Mouse (Mus musculus) lung, postnatal 0 days (tissue): ENCODE data around the gene AA986860. TPM values are rescaled to one million over a fixed set of nuclear protein-coding genes. Genes with fewer than 3 reads are reported as not detected.
A peak's percentile ranks its signal among the peaks of the same experiment; 100 is the strongest.

Experiments
- ATAC-seq: fragments of 200-750 bp; cut with Nextera tagmentation; 2 replicates; pipeline ENCODE4 v1.8.0; 2017; ENCODE audit warnings: moderate library complexity
- DNase-seq: peaks from one replicate; pipeline ENCODE4 v3.0.0-alpha.2; 2016; ENCODE audit warnings: low spot score
- H3K27ac ChIP-seq: fragments of 300-500 bp; sonication (generic); 2 replicates; pipeline ENCODE4 v1.5.1; 2014; ENCODE audit warnings: antibody characterized with exemption, mild to moderate bottlenecking, low read length, mixed read lengths
- H3K27me3 ChIP-seq: fragments of 300-500 bp; sonication (generic); replicated peaks from 2 replicates; pipeline ENCODE4 v1.6.1; 2014; ENCODE audit warnings: low read length, mixed read lengths; ENCODE audit not compliant: insufficient read depth
- H3K36me3 ChIP-seq: fragments of 300-500 bp; sonication (generic); 2 replicates; pipeline ENCODE4 v1.6.1; 2014; ENCODE audit warnings: low read length, mixed read lengths; ENCODE audit not compliant: insufficient read depth
- H3K4me1 ChIP-seq: fragments of 300-500 bp; sonication (generic); 2 replicates; pipeline ENCODE4 v1.6.1; 2014; ENCODE audit warnings: antibody characterized with exemption, low read depth, low read length, mixed read lengths; ENCODE audit not compliant: insufficient read depth
- H3K4me2 ChIP-seq: fragments of 300-500 bp; sonication (generic); replicated peaks from 2 replicates; pipeline ENCODE4 v1.6.1; 2014; ENCODE audit warnings: low read depth, mild to moderate bottlenecking, low read length, moderate library complexity, mixed read lengths
- H3K4me3 ChIP-seq: fragments of 300-500 bp; sonication (generic); 2 replicates; pipeline ENCODE4 v1.5.1; 2014; ENCODE audit warnings: low read depth, low read length
- H3K9ac ChIP-seq: fragments of 300-500 bp; sonication (generic); replicated peaks from 2 replicates; pipeline ENCODE4 v1.6.1; 2014; ENCODE audit warnings: low read depth, mild to moderate bottlenecking
- H3K9me3 ChIP-seq: fragments of 300-500 bp; sonication (generic); 2 replicates; pipeline ENCODE4 v1.6.1; 2016; ENCODE audit warnings: low read length, mixed read lengths
- CTCF ChIP-seq: IDR thresholded peaks from 2 replicates; pipeline ENCODE4 v1.5.1; 2016; ENCODE audit warnings: antibody characterized with exemption, mild to moderate bottlenecking
- EP300 ChIP-seq: IDR thresholded peaks from 2 replicates; pipeline ENCODE4 v1.6.1; 2016; ENCODE audit warnings: antibody characterized with exemption, mild to moderate bottlenecking, control low read depth
- WGBS: fragments of 180-500 bp; shearing (Covaris S2); extraction: QIAGEN DNeasy Blood & Tissue Kit; methylation state at CpG from one replicate; pipeline ENCODE4 v1.1.7; 2014; 5-methylcytosine and 5-hydroxymethylcytosine counted together
- polyA plus RNA-seq: library from polyadenylated mRNA; unstranded; fragments of >200 nt; fragmentation: Nextera tagmentation; extraction: Ambion mirVana; gene quantifications from 2 replicates; pipeline ENCODE4 v1.2.1, GENCODE M21; 2015

The AA986860 gene
- polyA plus RNA-seq, 1 experiment from 2014 or later, result 60.9 TPM

DNA sequence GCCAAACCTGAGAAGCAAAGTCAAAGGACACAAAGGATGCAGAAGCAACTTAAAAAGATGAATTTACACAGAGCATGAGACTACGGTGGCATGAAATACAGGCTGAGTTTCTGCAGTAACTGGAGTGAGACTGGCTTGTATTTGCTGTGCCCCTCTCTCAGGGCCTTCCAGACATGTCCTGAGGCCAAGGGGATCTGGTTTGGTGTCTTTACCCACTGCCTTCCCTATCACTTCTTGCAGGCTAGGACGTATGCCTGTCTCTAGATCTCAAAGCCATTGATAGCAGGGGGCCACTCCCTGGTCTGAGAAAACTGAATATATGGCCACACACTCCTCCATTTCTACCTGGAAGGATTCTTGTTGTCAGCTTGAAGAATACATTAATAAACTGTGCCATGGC lies 12.4 kb downstream of the AA986860 start:
- no peaks in the 10 kb centered on the region for H3K27me3 ChIP-seq
- no peak for TF ChIP-seq EP300
- no peak for TF ChIP-seq CTCF
- peaks cover 6% of the 10 kb centered on the region; the same call in 1 of the 2 replicates for H3K4me1 ChIP-seq
- no peaks in the 10 kb centered on the region for H3K9me3 ChIP-seq
- 84% methylated on average over 2 of the region's 2 CpGs for WGBS
- H3K4me3 ChIP-seq, result no peak overlapping the region
- peak overlapping the region; percentile 29; the same call in 1 of the 2 replicates for H3K27ac ChIP-seq
- 0 out of 2 replicates have a peak, but pooled peaks cover 10% of the 10 kb centered on the region for H3K36me3 ChIP-seq
- H3K9ac ChIP-seq, result no peak overlapping the region
- DNase-seq (no peak), ATAC-seq (no peak)
- 0 out of 2 replicates have a peak overlapping the region, but pooled peaks have one; percentile 5 for H3K4me2 ChIP-seq

- Histone ChIP-seq H3K27ac (no peak overlapping the region), H3K4me1 (peaks cover 4% of the 10 kb centered on the region; the same call in 1 of the 2 replicates), H3K9me3 (no peaks in the 10 kb centered on the region), H3K36me3 (0 out of 2 replicates have a peak, but pooled peaks cover 10% of the 10 kb centered on the region), H3K27me3 (no peaks in the 10 kb centered on the region), H3K4me3 (no peak overlapping the region), H3K9ac (no peak overlapping the region), H3K4me2 (no peak overlapping the region)
- TF ChIP-seq EP300 (no peak), CTCF (no peak)
- no peak for DNase-seq
- ATAC-seq, result no peak
- WGBS, result 93% methylated on average over 5 of the region's 5 CpGs
Observed at GRCm38 (mm10) chr1:130744961-130745360, 13.2 kb downstream of the AA986860 start.

- H3K27me3 ChIP-seq, result no peaks in the 10 kb centered on the region
- TF ChIP-seq EP300 (no peak; the same call in 1 of the 2 replicates), CTCF (no peak)
- H3K27ac ChIP-seq, result peak overlapping the region; percentile 43; the same call in 1 of the 2 replicates
- H3K4me2 ChIP-seq, result no peak overlapping the region
- ATAC-seq (peak; percentile 34; the same call in 1 of the 2 replicates), DNase-seq (peak; percentile 40)
- no peaks in the 10 kb centered on the region for H3K9me3 ChIP-seq
- H3K4me3 ChIP-seq, result no peak overlapping the region
- H3K4me1 ChIP-seq, result no peaks in the 10 kb centered on the region
- no peak overlapping the region for H3K9ac ChIP-seq
- WGBS, result 89% methylated on average over 3 of the region's 3 CpGs
- 0 out of 2 replicates have a peak, but pooled peaks cover 10% of the 10 kb centered on the region for H3K36me3 ChIP-seq
Observed at GRCm38 (mm10) chr1:130745591-130745990, 13.8 kb downstream of the AA986860 start.

DNA sequence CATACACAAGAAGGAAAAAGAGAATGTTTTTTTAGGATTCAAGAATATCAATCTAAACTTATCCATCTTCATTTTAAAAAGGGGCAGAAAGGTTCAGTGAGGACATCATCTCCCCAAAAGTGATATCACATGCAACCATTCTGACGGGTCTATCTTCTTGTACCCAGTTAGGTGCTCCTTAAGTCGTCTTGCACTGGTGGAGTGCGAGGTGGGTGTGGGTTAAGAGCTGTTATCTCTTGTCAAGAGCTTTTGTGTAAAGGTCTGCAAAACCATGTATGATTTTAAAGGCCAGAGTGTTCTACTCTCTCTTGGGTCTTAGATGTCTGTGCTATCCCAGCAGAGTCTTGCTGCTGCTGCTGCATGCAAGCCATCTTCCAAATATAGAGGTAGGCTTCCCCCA lies 15.0 kb downstream of the AA986860 start:
- 0 out of 2 replicates have a peak, but pooled peaks cover 10% of the 10 kb centered on the region for H3K36me3 ChIP-seq
- DNase-seq, result no peak
- H3K4me2 ChIP-seq, result no peak overlapping the region
- peak; percentile 6; the same call in 1 of the 2 replicates for ATAC-seq
- no peaks in the 10 kb centered on the region for H3K9me3 ChIP-seq
- no peak overlapping the region for H3K27ac ChIP-seq
- no peak for TF ChIP-seq CTCF
- no peak for TF ChIP-seq EP300
- H3K9ac ChIP-seq, result no peak overlapping the region
- 49% methylated on average over 3 of the region's 3 CpGs for WGBS
- no peaks in the 10 kb centered on the region for H3K4me1 ChIP-seq
- H3K27me3 ChIP-seq, result no peaks in the 10 kb centered on the region
- no peak overlapping the region for H3K4me3 ChIP-seq

- Histone ChIP-seq H3K4me1 (peaks cover 3% of the 10 kb centered on the region; the same call in 1 of the 2 replicates), H3K4me2 (no peak overlapping the region), H3K27ac (peak overlapping the region; percentile 83; the same call in 1 of the 2 replicates), H3K4me3 (no peak overlapping the region), H3K9ac (no peak overlapping the region), H3K9me3 (no peaks in the 10 kb centered on the region), H3K36me3 (no peaks in the 10 kb centered on the region), H3K27me3 (no peaks in the 10 kb centered on the region)
- TF ChIP-seq EP300 (no peak), CTCF (no peak)
- 56% methylated on average over 9 of the region's 9 CpGs for WGBS
- ATAC-seq (no peak), DNase-seq (peak; percentile 29)
Observed at GRCm38 (mm10) chr1:130759689-130760088, 27.9 kb downstream of the AA986860 start.

- H3K4me1 ChIP-seq, result peaks cover 4% of the 10 kb centered on the region
- no peaks in the 10 kb centered on the region for H3K9me3 ChIP-seq
- H3K4me3 ChIP-seq, result no peak overlapping the region
- ATAC-seq, result no peak
- no peaks in the 10 kb centered on the region for H3K27me3 ChIP-seq
- no peak overlapping the region for H3K9ac ChIP-seq
- TF ChIP-seq CTCF, result no peak
- TF ChIP-seq EP300, result peak; percentile 96
- no peak overlapping the region for H3K4me2 ChIP-seq
- WGBS, result 32% methylated on average over 1 of the region's 1 CpGs
- peak overlapping the region; percentile 92 for H3K27ac ChIP-seq
- DNase-seq, result peak; percentile 84
- no peaks in the 10 kb centered on the region for H3K36me3 ChIP-seq
Observed at GRCm38 (mm10) chr1:130761597-130761996, 29.8 kb downstream of the AA986860 start.
